Mouse (Mus musculus) limb, embryonic 15.5 days (tissue): ENCODE results near the gene Raf1. TPM values are rescaled to one million over a fixed set of nuclear protein-coding genes. Genes with fewer than 3 reads are reported as not detected.

Experiments
- ATAC-seq: fragments of 200-750 bp; cut with Nextera tagmentation; 2 replicates; pipeline ENCODE4 v1.8.0; 2017; ENCODE audit warnings: low read depth, moderate TSS enrichment; ENCODE audit not compliant: insufficient number of reproducible peaks, low FRiP score, low TSS enrichment
- H3K27ac ChIP-seq: fragments of 300-500 bp; sonication (generic); 2 replicates; pipeline ENCODE4 v1.5.1; 2015; ENCODE audit warnings: moderate library complexity, mild to moderate bottlenecking, inconsistent platforms
- H3K27me3 ChIP-seq: fragments of 300-500 bp; sonication (generic); 2 replicates; pipeline ENCODE4 v1.6.1; 2015; ENCODE audit warnings: inconsistent platforms
- H3K36me3 ChIP-seq: fragments of 300-500 bp; sonication (generic); 2 replicates; pipeline ENCODE4 v1.6.1; 2015; ENCODE audit warnings: inconsistent platforms
- H3K4me1 ChIP-seq: fragments of 300-500 bp; sonication (generic); 2 replicates; pipeline ENCODE4 v1.6.1; 2015; ENCODE audit warnings: inconsistent platforms
- H3K4me2 ChIP-seq: fragments of 300-500 bp; sonication (generic); 2 replicates; pipeline ENCODE4 v1.6.1; 2015; ENCODE audit warnings: mild to moderate bottlenecking, inconsistent platforms
- H3K4me3 ChIP-seq: fragments of 300-500 bp; sonication (generic); 2 replicates; pipeline ENCODE4 v1.5.1; 2015; ENCODE audit warnings: mild to moderate bottlenecking, inconsistent platforms
- H3K9ac ChIP-seq: fragments of 300-500 bp; sonication (generic); 2 replicates; pipeline ENCODE4 v1.6.1; 2015; ENCODE audit warnings: inconsistent platforms
- H3K9me3 ChIP-seq: fragments of 300-500 bp; sonication (generic); 2 replicates; pipeline ENCODE4 v1.6.1; 2016; ENCODE audit warnings: inconsistent platforms
- WGBS: fragments of 180-500 bp; shearing (Covaris S2); methylation state at CpG from one replicate; pipeline ENCODE4 v1.1.7; 2015; 5-methylcytosine and 5-hydroxymethylcytosine counted together
- polyA plus RNA-seq: library from polyadenylated mRNA; unstranded; fragments of >200 nt; fragmentation: Nextera tagmentation; extraction: Ambion mirVana; gene quantifications from 2 replicates; pipeline ENCODE4 v1.2.1, GENCODE M21; 2015

Raf1 gene
- polyA plus RNA-seq, 1 experiment from 2014 or later = 87.3 TPM

- Histone ChIP-seq H3K9me3 (no peaks in the 10 kb centered on the region), H3K4me2 (no peak overlapping the region), H3K4me1 (peaks cover 16% of the 10 kb centered on the region), H3K27ac (no peak overlapping the region), H3K9ac (no peak overlapping the region), H3K4me3 (no peak overlapping the region), H3K27me3 (no peaks in the 10 kb centered on the region), H3K36me3 (no peaks in the 10 kb centered on the region)
- 49% methylated on average over 7 of the region's 7 CpGs for WGBS
- ATAC-seq = no peak
Observed at GRCm38 (mm10) chr6:115695124-115695523, 18.7 kb upstream of the Raf1 start.

DNA sequence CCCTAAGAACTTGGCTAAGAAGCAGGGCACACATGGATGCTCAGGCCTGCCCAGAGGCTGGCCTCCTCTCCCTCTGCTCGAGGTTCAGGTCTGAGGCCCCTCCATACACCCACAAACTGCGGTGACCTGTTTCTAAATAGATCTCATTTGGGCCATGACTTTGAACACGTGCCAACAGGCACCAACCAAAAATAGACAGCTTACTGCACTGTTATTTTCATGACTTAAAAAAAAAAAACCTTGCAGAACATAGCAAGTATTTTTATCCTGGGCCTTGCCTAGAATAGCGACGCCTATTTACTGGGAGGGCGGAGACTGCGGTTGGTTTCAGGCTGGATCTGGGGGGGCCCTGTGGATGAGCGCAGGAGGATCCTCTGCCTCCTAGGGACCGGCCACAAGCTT is 18.0 kb upstream of the Raf1 start:
- peak overlapping the region; percentile 69 for H3K27ac ChIP-seq
- H3K9me3 ChIP-seq = no peaks in the 10 kb centered on the region
- H3K9ac ChIP-seq = no peak overlapping the region
- no peaks in the 10 kb centered on the region for H3K27me3 ChIP-seq
- H3K4me2 ChIP-seq = no peak overlapping the region
- no peaks in the 10 kb centered on the region for H3K36me3 ChIP-seq
- WGBS = 34% methylated on average over 9 of the region's 9 CpGs
- ATAC-seq = peak; percentile 57; the same call in 1 of the 2 replicates
- peaks cover 16% of the 10 kb centered on the region for H3K4me1 ChIP-seq
- H3K4me3 ChIP-seq = no peak overlapping the region

DNA sequence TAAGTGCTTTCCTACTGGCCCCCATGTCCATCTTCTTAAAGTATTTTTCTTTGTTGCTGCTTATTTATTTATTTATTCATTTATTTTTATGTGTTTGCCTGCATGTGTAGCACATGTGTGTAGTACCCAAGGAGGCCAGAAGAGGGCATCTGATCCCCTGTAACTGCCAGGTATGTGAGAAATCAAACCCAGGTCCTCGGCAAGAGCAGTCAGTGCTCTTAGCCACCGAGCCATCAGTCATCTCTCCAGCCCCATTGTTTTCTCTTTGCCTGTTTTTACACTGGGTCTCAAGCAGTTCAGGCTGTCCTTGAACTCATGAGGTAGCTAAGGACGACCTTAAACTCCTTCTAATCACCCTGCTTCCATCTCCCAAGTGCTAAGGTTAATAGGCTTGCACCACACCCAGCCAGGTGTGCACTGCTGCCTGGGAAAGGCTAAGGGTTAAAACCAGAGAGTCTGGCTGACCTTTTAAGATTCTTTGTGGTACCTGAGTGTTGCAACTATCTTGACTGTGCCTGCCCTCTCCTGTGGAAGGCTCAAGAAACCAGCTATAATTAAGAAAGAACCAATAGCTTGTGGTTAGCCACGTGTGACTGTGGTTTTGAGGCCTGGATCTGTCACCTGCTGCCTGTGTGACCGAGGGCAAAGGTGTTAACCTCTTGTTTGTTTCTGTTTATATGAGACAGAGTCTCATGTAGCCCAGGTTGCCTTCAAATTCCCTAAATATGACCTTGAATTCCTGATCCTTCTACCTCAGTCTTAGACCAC is 16.7 kb upstream of the Raf1 start:
- 68% methylated on average over 5 of the region's 5 CpGs for WGBS
- peaks cover 16% of the 10 kb centered on the region for H3K4me1 ChIP-seq
- H3K4me3 ChIP-seq = no peak overlapping the region
- no peaks in the 10 kb centered on the region for H3K27me3 ChIP-seq
- H3K4me2 ChIP-seq = no peak overlapping the region
- H3K27ac ChIP-seq = no peak overlapping the region
- H3K9ac ChIP-seq = no peak overlapping the region
- no peaks in the 10 kb centered on the region for H3K36me3 ChIP-seq
- no peak for ATAC-seq
- H3K9me3 ChIP-seq = no peaks in the 10 kb centered on the region

DNA sequence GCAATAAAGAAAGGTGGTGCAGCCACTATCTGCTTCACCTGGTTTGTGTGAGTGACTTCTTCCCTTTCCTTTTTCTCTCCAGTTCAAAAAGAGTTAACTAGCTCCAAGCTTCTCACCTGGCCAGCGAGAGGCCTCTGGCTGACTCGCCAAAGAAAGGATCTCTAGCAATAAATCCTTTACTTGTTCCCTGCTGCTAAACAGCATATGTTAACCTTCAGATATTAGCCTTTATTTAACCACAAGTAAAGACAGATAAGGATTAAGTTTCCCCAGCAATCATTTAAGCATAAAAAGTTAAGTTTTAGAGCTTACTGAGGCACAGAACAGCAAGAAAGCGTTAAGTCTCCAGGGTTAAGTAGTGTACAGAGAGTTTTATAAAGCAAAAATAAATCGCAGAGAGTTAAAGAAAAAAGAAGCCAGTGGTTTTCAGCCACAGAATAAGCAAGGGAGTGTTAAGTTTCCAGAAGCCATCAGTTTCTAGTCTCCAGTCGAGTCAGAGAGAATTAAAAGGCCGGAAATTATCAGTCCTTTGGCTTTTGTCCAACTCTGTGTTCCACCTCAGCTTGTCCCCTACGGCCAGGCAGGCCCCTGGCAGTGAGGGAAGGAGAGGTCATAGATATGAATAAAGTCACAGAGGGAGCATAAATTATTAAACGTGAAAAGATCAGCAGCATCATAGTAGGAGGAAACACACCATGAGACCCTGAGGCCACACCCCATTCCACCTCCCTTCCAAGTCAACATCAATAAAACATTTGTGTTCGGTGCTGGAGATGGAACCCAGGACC is 15.9 kb upstream of the Raf1 start:
- 46% methylated on average over 9 of the region's 9 CpGs for WGBS
- no peak for ATAC-seq

GRCm38 (mm10) chr6:115690105-115690504 is 13.7 kb upstream of the Raf1 start:
- Histone ChIP-seq H3K4me3 (no peak overlapping the region), H3K27ac (no peak overlapping the region), H3K9ac (no peak overlapping the region), H3K36me3 (no peaks in the 10 kb centered on the region), H3K27me3 (no peaks in the 10 kb centered on the region), H3K4me1 (peaks cover 11% of the 10 kb centered on the region), H3K9me3 (no peaks in the 10 kb centered on the region), H3K4me2 (no peak overlapping the region)
- WGBS = 86% methylated on average over 4 of the region's 4 CpGs
- no peak for ATAC-seq

More for the DNA sequence above, 15.9 kb upstream of the Raf1 start:
- Histone ChIP-seq H3K27ac (0 out of 2 replicates have a peak overlapping the region, but pooled peaks have one; percentile 33), H3K4me1 (peaks cover 11% of the 10 kb centered on the region), H3K27me3 (no peaks in the 10 kb centered on the region), H3K36me3 (no peaks in the 10 kb centered on the region), H3K4me3 (no peak overlapping the region), H3K4me2 (no peak overlapping the region), H3K9me3 (no peaks in the 10 kb centered on the region), H3K9ac (no peak overlapping the region)

- H3K4me3 ChIP-seq = no peak overlapping the region
- no peaks in the 10 kb centered on the region for H3K4me1 ChIP-seq
- H3K36me3 ChIP-seq = no peaks in the 10 kb centered on the region
- no peak overlapping the region for H3K4me2 ChIP-seq
- no peaks in the 10 kb centered on the region for H3K9me3 ChIP-seq
- WGBS = 80% methylated on average over 4 of the region's 4 CpGs
- H3K9ac ChIP-seq = no peak overlapping the region
- no peaks in the 10 kb centered on the region for H3K27me3 ChIP-seq
- H3K27ac ChIP-seq = no peak overlapping the region
- ATAC-seq = no peak
Observed at GRCm38 (mm10) chr6:115688589-115688988, 12.2 kb upstream of the Raf1 start.

- Histone ChIP-seq H3K4me2 (no peak overlapping the region), H3K9me3 (no peaks in the 10 kb centered on the region), H3K4me3 (no peak overlapping the region), H3K27me3 (no peaks in the 10 kb centered on the region), H3K9ac (no peak overlapping the region), H3K4me1 (no peaks in the 10 kb centered on the region), H3K27ac (no peak overlapping the region), H3K36me3 (no peaks in the 10 kb centered on the region)
- no peak for ATAC-seq
- WGBS = 51% methylated on average over 3 of the region's 3 CpGs
Observed at GRCm38 (mm10) chr6:115687753-115688152, 11.3 kb upstream of the Raf1 start.

DNA sequence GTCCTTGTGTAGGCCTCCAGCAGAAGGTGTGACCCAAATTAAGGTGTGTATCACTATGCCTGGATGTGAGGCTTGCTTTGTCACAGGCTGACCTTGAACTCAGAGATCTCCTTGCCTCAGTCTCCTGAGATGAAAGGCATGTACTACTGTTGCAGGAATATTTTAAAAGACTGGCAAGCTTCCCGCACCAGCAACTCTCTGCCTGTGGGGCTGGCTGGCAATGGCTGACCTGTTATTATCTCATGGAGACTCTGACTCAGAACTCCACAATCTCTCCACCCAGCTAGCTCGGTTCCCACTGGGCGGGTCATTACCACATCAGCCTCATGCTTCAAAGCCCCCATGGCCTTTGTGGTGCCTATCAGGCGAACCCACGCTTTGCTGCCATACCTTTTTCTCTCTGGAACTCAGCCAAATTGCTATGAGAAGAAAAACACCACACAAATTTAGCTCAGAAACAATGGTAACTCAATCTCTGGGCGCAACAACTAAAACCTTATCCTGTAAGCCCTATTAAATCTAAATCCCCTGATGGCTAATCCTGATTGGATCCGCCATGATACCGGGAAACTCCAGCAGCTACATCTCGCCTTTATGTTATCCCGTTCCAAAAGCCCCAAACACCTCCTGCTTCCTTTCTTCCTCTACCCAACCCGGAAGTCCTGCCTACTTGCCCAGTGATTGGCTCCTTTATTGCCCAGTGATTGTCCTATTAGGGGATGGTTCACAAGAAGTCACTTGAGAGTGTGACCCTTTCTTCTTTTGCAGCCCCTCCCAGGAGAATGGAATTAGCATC is 8.6 kb upstream of the Raf1 start:
- no peaks in the 10 kb centered on the region for H3K9me3 ChIP-seq
- WGBS = 64% methylated on average over 11 of the region's 11 CpGs
- ATAC-seq = no peak

DNA sequence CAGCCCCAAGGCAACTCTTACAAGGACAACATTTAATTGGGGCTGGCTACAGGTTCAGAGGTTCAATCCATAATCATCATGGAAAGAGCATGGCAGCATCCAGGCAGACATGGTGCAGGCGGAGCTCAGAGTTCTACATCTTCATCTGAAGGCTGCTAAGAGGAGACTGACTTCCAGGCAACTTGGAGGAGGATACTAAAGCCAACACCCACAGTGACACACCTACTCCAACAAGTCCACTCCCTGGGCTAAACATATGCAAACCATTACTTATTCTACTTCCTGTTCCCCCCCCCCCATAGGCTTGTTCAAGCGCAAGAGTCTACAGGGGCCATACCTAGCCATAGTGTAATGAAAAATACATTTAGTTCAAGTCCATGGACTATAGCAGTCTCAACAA is 7.8 kb upstream of the Raf1 start:
- ATAC-seq = no peak
- 96% methylated on average over 2 of the region's 2 CpGs for WGBS

More for the DNA sequence above, 8.6 kb upstream of the Raf1 start:
- H3K9ac ChIP-seq = no peak overlapping the region
- no peaks in the 10 kb centered on the region for H3K27me3 ChIP-seq
- no peak overlapping the region for H3K27ac ChIP-seq
- H3K4me3 ChIP-seq = no peak overlapping the region
- no peaks in the 10 kb centered on the region for H3K4me1 ChIP-seq
- no peak overlapping the region for H3K4me2 ChIP-seq
- H3K36me3 ChIP-seq = no peaks in the 10 kb centered on the region

GRCm38 (mm10) chr6:115681066-115681465 is 4.6 kb upstream of the Raf1 start:
- WGBS = 77% methylated on average over 4 of the region's 4 CpGs
- Histone ChIP-seq H3K27me3 (no peaks in the 10 kb centered on the region), H3K27ac (no peak overlapping the region), H3K4me3 (no peak overlapping the region), H3K9ac (no peak overlapping the region), H3K36me3 (no peaks in the 10 kb centered on the region), H3K4me2 (no peak overlapping the region), H3K9me3 (no peaks in the 10 kb centered on the region), H3K4me1 (peaks cover 4% of the 10 kb centered on the region)
- ATAC-seq = no peak

More for the DNA sequence above, 7.8 kb upstream of the Raf1 start:
- Histone ChIP-seq H3K4me1 (no peaks in the 10 kb centered on the region), H3K27me3 (no peaks in the 10 kb centered on the region), H3K4me2 (no peak overlapping the region), H3K9ac (no peak overlapping the region), H3K9me3 (no peaks in the 10 kb centered on the region), H3K36me3 (no peaks in the 10 kb centered on the region), H3K27ac (no peak overlapping the region), H3K4me3 (no peak overlapping the region)

GRCm38 (mm10) chr6:115678012-115678411 is 1.6 kb upstream of the Raf1 start:
- no peak for ATAC-seq

More at GRCm38 (mm10) chr6:115678012-115678411, 1.6 kb upstream of the Raf1 start:
- H3K36me3 ChIP-seq = no peaks in the 10 kb centered on the region
- 97% methylated on average over 1 of the region's 1 CpGs for WGBS
- H3K27me3 ChIP-seq = no peaks in the 10 kb centered on the region
- no peak overlapping the region for H3K27ac ChIP-seq
- H3K9me3 ChIP-seq = no peaks in the 10 kb centered on the region
- peaks cover 12% of the 10 kb centered on the region for H3K4me1 ChIP-seq
- H3K4me3 ChIP-seq = no peak overlapping the region
- no peak overlapping the region for H3K9ac ChIP-seq
- H3K4me2 ChIP-seq = no peak overlapping the region
